23 mouse cellular contexts compared by ENCODE assay signal in genomic region chr15:11720645-11721044, GRCm38 (mm10).
DNase-seq lines count a peak whose midpoint lies in the region; ATAC-seq and TF ChIP-seq lines count a peak whose summit lies in the region.
"Had no signal": no experiment of that assay in that cellular context is flagged by ENCODE, and none has a peak within 500 bp of the region (broad histone marks: within the 10 kb centered on the region; RNA-seq: fewer than 3 reads in every experiment).

No protein-coding gene starts in this region.

- no peak overlapping the region for H3K27ac ChIP-seq in lung, embryonic 14.5 days (ENCODE audit: low read depth)
- peak overlapping the region; percentile 76 for H3K27ac ChIP-seq in lung, embryonic 16.5 days (ENCODE audit: low read length)
- H3K27ac ChIP-seq in stomach, embryonic 15.5 days = peak overlapping the region; percentile 35; the same call in 1 of the 2 replicates
- no peak overlapping the region for H3K27ac ChIP-seq in stomach, postnatal 0 days (replicated peaks)
- H3K27ac ChIP-seq: embryonic facial prominence, embryonic 13.5 days; embryonic facial prominence, embryonic 15.5 days; forebrain, embryonic 10.5 days; forebrain, embryonic 12.5 days had no signal

- no peak for TF ChIP-seq EP300 in stomach, postnatal 0 days (optimal IDR thresholded peaks at IDR 0.05)

- H3K4me1 ChIP-seq in lung, embryonic 14.5 days (ENCODE audit: insufficient read depth) = peaks cover 8% of the 10 kb centered on the region; the same call in 1 of the 2 replicates
- peaks cover 3% of the 10 kb centered on the region; the same call in 1 of the 2 replicates for H3K4me1 ChIP-seq in lung, embryonic 16.5 days (replicated peaks; ENCODE audit: control insufficient read depth, insufficient read depth, low read length)
- H3K4me1 ChIP-seq in stomach, embryonic 15.5 days = no peaks in the 10 kb centered on the region
- H3K4me1 ChIP-seq in stomach, postnatal 0 days (replicated peaks; ENCODE audit: control insufficient read depth, insufficient read depth) = no peaks in the 10 kb centered on the region
- H3K4me1 ChIP-seq: embryonic facial prominence, embryonic 13.5 days; embryonic facial prominence, embryonic 15.5 days; forebrain, embryonic 10.5 days; forebrain, embryonic 12.5 days had no signal

- 0 out of 2 replicates have a peak overlapping the region, but pooled peaks have one; percentile 19 for H3K4me2 ChIP-seq in lung, embryonic 14.5 days
- H3K4me2 ChIP-seq in lung, embryonic 16.5 days (ENCODE audit: low read depth, low read length) = no peak overlapping the region
- no peak overlapping the region for H3K4me2 ChIP-seq in stomach, embryonic 15.5 days
- H3K4me2 ChIP-seq in stomach, postnatal 0 days (replicated peaks; ENCODE audit: low read depth) = no peak overlapping the region
- H3K4me2 ChIP-seq: embryonic facial prominence, embryonic 13.5 days; embryonic facial prominence, embryonic 15.5 days; forebrain, embryonic 12.5 days had no signal

- H3K4me3 ChIP-seq in lung, embryonic 14.5 days (ENCODE audit: low read depth, low read length) = no peak overlapping the region
- H3K4me3 ChIP-seq in lung, embryonic 16.5 days (ENCODE audit: low read length) = no peak overlapping the region
- no peak overlapping the region for H3K4me3 ChIP-seq in stomach, embryonic 15.5 days (replicated peaks)
- no peak overlapping the region for H3K4me3 ChIP-seq in stomach, postnatal 0 days (ENCODE audit: low read depth, low read length)
- H3K4me3 ChIP-seq: embryonic facial prominence, embryonic 13.5 days; embryonic facial prominence, embryonic 15.5 days; erythroblast, embryonic 14.5 days; forebrain, embryonic 10.5 days; forebrain, embryonic 12.5 days had no signal

- no peak overlapping the region for H3K9ac ChIP-seq in lung, embryonic 14.5 days
- no peak overlapping the region for H3K9ac ChIP-seq in lung, embryonic 16.5 days (ENCODE audit: low read length)
- no peak overlapping the region for H3K9ac ChIP-seq in stomach, embryonic 15.5 days
- H3K9ac ChIP-seq in stomach, postnatal 0 days (ENCODE audit: low read length) = no peak overlapping the region
- H3K9ac ChIP-seq: embryonic facial prominence, embryonic 13.5 days; embryonic facial prominence, embryonic 15.5 days; forebrain, embryonic 12.5 days had no signal

- no peaks in the 10 kb centered on the region for H3K9me3 ChIP-seq in lung, embryonic 14.5 days (ENCODE audit: low read depth, low read length)
- no peaks in the 10 kb centered on the region for H3K9me3 ChIP-seq in lung, embryonic 16.5 days (ENCODE audit: control insufficient read depth, low read length)
- H3K9me3 ChIP-seq in stomach, embryonic 15.5 days = no peaks in the 10 kb centered on the region
- no peaks in the 10 kb centered on the region for H3K9me3 ChIP-seq in stomach, postnatal 0 days (ENCODE audit: control insufficient read depth, low read length)
- H3K9me3 ChIP-seq: embryonic facial prominence, embryonic 13.5 days; embryonic facial prominence, embryonic 15.5 days; forebrain, embryonic 10.5 days; forebrain, embryonic 12.5 days had no signal

- peak; percentile 81 for ATAC-seq in lung, embryonic 14.5 days (ENCODE audit: insufficient read depth)
- peak; percentile 85 for ATAC-seq in lung, embryonic 16.5 days (ENCODE audit: low read depth)
- no peak for ATAC-seq in stomach, embryonic 15.5 days (ENCODE audit: insufficient read depth, low FRiP score, low read depth)
- no peak for ATAC-seq in stomach, postnatal 0 days (ENCODE audit: low FRiP score, low TSS enrichment)
- ATAC-seq: forebrain, embryonic 14.5 days; forebrain, embryonic 16.5 days had no signal

- no peak for TF ChIP-seq CTCF in lung, embryonic 14.5 days (IDR thresholded peaks at IDR 0.05; ENCODE audit: low read depth)
- no peak for TF ChIP-seq CTCF in stomach, postnatal 0 days (IDR thresholded peaks at IDR 0.05; ENCODE audit: low read depth)

- peak; percentile 79 for DNase-seq in lung, embryonic 14.5 days
- DNase-seq in lung, postnatal 36 days = no peak
- no peak for DNase-seq in lung, adult 18-20 months
- no peak for DNase-seq in stomach, postnatal 0 days (ENCODE audit: low spot score)
- DNase-seq: adrenal gland, adult 2 months; adrenal gland, postnatal 10 days; adrenal gland, postnatal 25 days; cerebellum, adult 11 months; cerebellum, adult 18-20 months; cerebellum, adult 8-10 months; cerebellum, adult 9-11 months; cerebellum, postnatal 14 days; cerebellum, postnatal 36 days; embryo, embryonic 11 days had no signal

- H3K27me3 ChIP-seq in lung, embryonic 14.5 days (ENCODE audit: insufficient read depth, low read length) = no peaks in the 10 kb centered on the region
- no peaks in the 10 kb centered on the region for H3K27me3 ChIP-seq in lung, embryonic 16.5 days (ENCODE audit: control insufficient read depth, insufficient read depth, low read depth, low read length)
- H3K27me3 ChIP-seq in stomach, embryonic 15.5 days (replicated peaks) = no peaks in the 10 kb centered on the region
- no peaks in the 10 kb centered on the region for H3K27me3 ChIP-seq in stomach, postnatal 0 days (ENCODE audit: control insufficient read depth, insufficient read depth, low read length)
- H3K27me3 ChIP-seq: embryonic facial prominence, embryonic 13.5 days; embryonic facial prominence, embryonic 15.5 days; forebrain, embryonic 12.5 days had no signal

- 24% methylated on average over 4 of the region's 4 CpGs for WGBS in lung, embryonic 14.5 days
- 33% methylated on average over 4 of the region's 4 CpGs for WGBS in lung, embryonic 16.5 days
- 43% methylated on average over 4 of the region's 4 CpGs for WGBS in stomach, embryonic 15.5 days
- WGBS in stomach, postnatal 0 days = 37% methylated on average over 4 of the region's 4 CpGs

- no peaks in the 10 kb centered on the region for H3K36me3 ChIP-seq in lung, embryonic 14.5 days (ENCODE audit: insufficient read depth)
- no peaks in the 10 kb centered on the region for H3K36me3 ChIP-seq in lung, embryonic 16.5 days (ENCODE audit: control insufficient read depth, insufficient read depth, low read length)
- no peaks in the 10 kb centered on the region for H3K36me3 ChIP-seq in stomach, embryonic 15.5 days
- no peaks in the 10 kb centered on the region for H3K36me3 ChIP-seq in stomach, postnatal 0 days (ENCODE audit: control insufficient read depth, insufficient read depth, low read length)
- H3K36me3 ChIP-seq: embryonic facial prominence, embryonic 13.5 days; embryonic facial prominence, embryonic 15.5 days; forebrain, embryonic 10.5 days; forebrain, embryonic 12.5 days had no signal

Comparison
In these comparisons a context has a peak if more than half of its experiments do, and no peak if none do; other contexts are left out.
1. H3K27ac ChIP-seq: peak in lung, embryonic 16.5 days (single experiment) and stomach, embryonic 15.5 days (single experiment); none in lung, embryonic 14.5 days (single experiment) and stomach, postnatal 0 days (single experiment).
2. ATAC-seq: peak in lung, embryonic 14.5 days (single experiment) and lung, embryonic 16.5 days (single experiment); none in stomach, embryonic 15.5 days (single experiment) and stomach, postnatal 0 days (single experiment).